14 mouse cellular contexts compared by ENCODE assay signal in the genomic region with DNA sequence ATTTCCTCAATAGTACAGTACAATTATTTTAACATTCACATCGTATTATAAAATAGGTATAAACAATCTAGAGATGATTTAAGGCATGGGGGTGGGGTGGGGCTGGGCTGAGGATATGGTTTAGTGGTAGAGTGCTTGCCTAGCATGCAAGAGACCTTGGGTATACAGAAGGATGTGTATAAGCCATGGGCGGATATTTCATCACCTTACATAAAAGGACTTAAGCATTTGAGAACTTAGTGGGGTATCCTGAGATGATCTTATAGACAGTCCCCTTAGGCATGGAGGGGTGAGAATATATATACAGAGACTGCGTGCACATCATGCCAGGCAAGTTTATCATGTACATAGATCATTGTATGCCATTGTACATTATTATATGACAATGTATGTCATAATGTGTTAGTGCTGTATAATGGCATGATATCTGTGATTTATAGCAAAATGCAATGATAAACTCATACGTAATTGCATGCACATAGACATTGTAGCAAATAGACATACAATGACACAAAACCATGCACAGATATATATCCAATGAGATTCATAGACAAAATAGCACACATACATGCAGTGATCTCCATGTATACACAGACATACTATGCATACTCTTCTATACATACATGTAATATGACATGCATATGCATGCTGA. TPM values are rescaled to one million over a fixed set of nuclear protein-coding genes. Genes with fewer than 3 reads are reported as not detected.
DNase-seq lines count a peak whose midpoint lies in the region; ATAC-seq and TF ChIP-seq lines count a peak whose summit lies in the region.
"Had no signal": no experiment of that assay in that cellular context is flagged by ENCODE, and none has a peak within 500 bp of the region (broad histone marks: within the 10 kb centered on the region; RNA-seq: fewer than 3 reads in every experiment).

No protein-coding gene starts in this region.

- no peak for TF ChIP-seq CTCF in C2C12 (IDR thresholded peaks at IDR 0.05; ENCODE audit: control insufficient read depth, insufficient read depth, insufficient read length)
- no peak for TF ChIP-seq CTCF in midbrain, postnatal 0 days (IDR thresholded peaks at IDR 0.05)

- H3K27me3 ChIP-seq in hindbrain, embryonic 15.5 days = no peaks in the 10 kb centered on the region
- H3K27me3 ChIP-seq in hindbrain, embryonic 16.5 days (replicated peaks; ENCODE audit: control insufficient read depth, insufficient read depth, low read length) = no peaks in the 10 kb centered on the region
- H3K27me3 ChIP-seq in C2C12 (ENCODE audit: control insufficient read depth, insufficient read depth, insufficient read length) = peaks cover 40% of the 10 kb centered on the region
- no peaks in the 10 kb centered on the region for H3K27me3 ChIP-seq in midbrain, postnatal 0 days (ENCODE audit: insufficient read depth, low read length)
- no peaks in the 10 kb centered on the region for H3K27me3 ChIP-seq in forebrain, embryonic 16.5 days (replicated peaks; ENCODE audit: control insufficient read depth, insufficient read depth, low read length)

- DNase-seq in midbrain, postnatal 0 days (ENCODE audit: low spot score) = no peak
- no peak for DNase-seq in gastrocnemius, adult 18-20 months (ENCODE audit: low spot score)
- DNase-seq in layer of hippocampus, postnatal 14 days (ENCODE audit: low spot score in 2 of 2) = no peak
- DNase-seq: kidney, postnatal 10 days had no signal

- H3K27ac ChIP-seq in hindbrain, embryonic 15.5 days (replicated peaks) = peak overlapping the region; percentile 91; the same call in 1 of the 2 replicates
- no peak overlapping the region for H3K27ac ChIP-seq in hindbrain, embryonic 16.5 days (ENCODE audit: low read depth, low read length)
- peak overlapping the region; percentile 90; the same call in 1 of the 2 replicates for H3K27ac ChIP-seq in midbrain, postnatal 0 days (ENCODE audit: low read depth, low read length)
- H3K27ac ChIP-seq in forebrain, embryonic 16.5 days (ENCODE audit: low read length) = no peak overlapping the region
- H3K27ac ChIP-seq: embryonic facial prominence, embryonic 15.5 days; heart, embryonic 13.5 days; lung, embryonic 15.5 days; stomach, embryonic 15.5 days had no signal

- no peaks in the 10 kb centered on the region for H3K9me3 ChIP-seq in hindbrain, embryonic 15.5 days
- H3K9me3 ChIP-seq in hindbrain, embryonic 16.5 days (ENCODE audit: control insufficient read depth, low read length) = no peaks in the 10 kb centered on the region
- no peaks in the 10 kb centered on the region for H3K9me3 ChIP-seq in midbrain, postnatal 0 days (ENCODE audit: low read length)
- no peaks in the 10 kb centered on the region for H3K9me3 ChIP-seq in forebrain, embryonic 16.5 days (ENCODE audit: control insufficient read depth, low read length)
- H3K9me3 ChIP-seq: embryonic facial prominence, embryonic 15.5 days; heart, embryonic 13.5 days; lung, embryonic 15.5 days; stomach, embryonic 15.5 days had no signal

- no peak overlapping the region for H3ac ChIP-seq in C2C12 (ENCODE audit: control insufficient read depth, insufficient read length, low read depth)

- no peak overlapping the region for H3K9ac ChIP-seq in hindbrain, embryonic 15.5 days
- no peak overlapping the region for H3K9ac ChIP-seq in hindbrain, embryonic 16.5 days (ENCODE audit: low read depth, low read length)
- H3K9ac ChIP-seq in midbrain, postnatal 0 days (replicated peaks; ENCODE audit: low read length, poor library complexity, severe bottlenecking) = no peak overlapping the region
- no peak overlapping the region for H3K9ac ChIP-seq in forebrain, embryonic 16.5 days (replicated peaks; ENCODE audit: low read depth, low read length)
- H3K9ac ChIP-seq: embryonic facial prominence, embryonic 15.5 days; heart, embryonic 13.5 days; lung, embryonic 15.5 days; stomach, embryonic 15.5 days had no signal

- peaks cover 15% of the 10 kb centered on the region for H3K79me3 ChIP-seq in C2C12 (ENCODE audit: low read depth)

- no peak overlapping the region for H3K4me3 ChIP-seq in hindbrain, embryonic 15.5 days
- no peak overlapping the region for H3K4me3 ChIP-seq in hindbrain, embryonic 16.5 days (ENCODE audit: low read length)
- no peak overlapping the region for H3K4me3 ChIP-seq in C2C12 (ENCODE audit: insufficient read depth, poor library complexity, severe bottlenecking)
- H3K4me3 ChIP-seq in midbrain, postnatal 0 days (ENCODE audit: low read depth, low read length) = no peak overlapping the region
- H3K4me3 ChIP-seq in forebrain, embryonic 16.5 days (replicated peaks; ENCODE audit: low read length) = no peak overlapping the region
- H3K4me3 ChIP-seq: embryonic facial prominence, embryonic 15.5 days; heart, embryonic 13.5 days; lung, embryonic 15.5 days; stomach, embryonic 15.5 days had no signal

- H3K79me2 ChIP-seq in C2C12 (ENCODE audit: control insufficient read depth, insufficient read depth) = peaks cover 21% of the 10 kb centered on the region

- no peaks in the 10 kb centered on the region for H3K36me3 ChIP-seq in hindbrain, embryonic 15.5 days
- no peaks in the 10 kb centered on the region for H3K36me3 ChIP-seq in hindbrain, embryonic 16.5 days (ENCODE audit: control insufficient read depth, insufficient read depth, low read length)
- peaks cover 9% of the 10 kb centered on the region for H3K36me3 ChIP-seq in C2C12 (ENCODE audit: control insufficient read depth, insufficient read depth)
- H3K36me3 ChIP-seq in midbrain, postnatal 0 days (ENCODE audit: insufficient read depth, low read length) = no peaks in the 10 kb centered on the region
- H3K36me3 ChIP-seq in forebrain, embryonic 16.5 days (ENCODE audit: control insufficient read depth, insufficient read depth) = no peaks in the 10 kb centered on the region
- H3K36me3 ChIP-seq: embryonic facial prominence, embryonic 15.5 days; heart, embryonic 13.5 days; lung, embryonic 15.5 days; stomach, embryonic 15.5 days had no signal

- WGBS in hindbrain, embryonic 15.5 days = 80% methylated on average over 4 of the region's 4 CpGs
- 82% methylated on average over 4 of the region's 4 CpGs for WGBS in hindbrain, embryonic 16.5 days
- WGBS in midbrain, postnatal 0 days = 79% methylated on average over 4 of the region's 4 CpGs
- WGBS in forebrain, embryonic 16.5 days = 72% methylated on average over 4 of the region's 4 CpGs

- H3K4me2 ChIP-seq in hindbrain, embryonic 15.5 days = 0 out of 2 replicates have a peak overlapping the region, but pooled peaks have one; percentile 96
- no peak overlapping the region for H3K4me2 ChIP-seq in hindbrain, embryonic 16.5 days (ENCODE audit: low read length)
- peak overlapping the region; percentile 95; the same call in 1 of the 2 replicates for H3K4me2 ChIP-seq in midbrain, postnatal 0 days (ENCODE audit: low read depth, low read length, poor library complexity, severe bottlenecking)
- no peak overlapping the region for H3K4me2 ChIP-seq in forebrain, embryonic 16.5 days (ENCODE audit: low read length)
- H3K4me2 ChIP-seq: embryonic facial prominence, embryonic 15.5 days; heart, embryonic 13.5 days; lung, embryonic 15.5 days; stomach, embryonic 15.5 days had no signal

- H3K4me1 ChIP-seq in hindbrain, embryonic 15.5 days (replicated peaks) = peaks cover 36% of the 10 kb centered on the region
- peaks cover 17% of the 10 kb centered on the region for H3K4me1 ChIP-seq in hindbrain, embryonic 16.5 days (ENCODE audit: control insufficient read depth, insufficient read depth, low read depth, low read length)
- H3K4me1 ChIP-seq in midbrain, postnatal 0 days (ENCODE audit: insufficient read depth, low read length) = no peaks in the 10 kb centered on the region; the same call in 1 of the 2 replicates
- peaks cover 39% of the 10 kb centered on the region for H3K4me1 ChIP-seq in forebrain, embryonic 16.5 days (replicated peaks; ENCODE audit: control insufficient read depth, insufficient read depth, low read length)

- ATAC-seq in hindbrain, embryonic 15.5 days (ENCODE audit: low FRiP score, low read depth) = no peak
- ATAC-seq in hindbrain, embryonic 16.5 days = no peak
- ATAC-seq in inflammation-experienced regulatory T-cells, adult 6 months = peak; percentile 19
- ATAC-seq in midbrain, postnatal 0 days (ENCODE audit: low FRiP score) = no peak
- ATAC-seq in forebrain, embryonic 16.5 days = no peak

RNA-seq across cellular contexts. Expression of gene Tspoap1, which starts 1.3 kb away (rescaled TPM):
- polyA plus RNA-seq in hindbrain, embryonic 15.5 days (2015; fragmentation: Nextera tagmentation; extraction: Ambion mirVana) = 43.6 and 50.4 TPM in 2 replicates
- polyA plus RNA-seq in hindbrain, embryonic 16.5 days (2015; fragmentation: Nextera tagmentation; extraction: Ambion mirVana) = 38.4 and 46.1 TPM in 2 replicates
- polyA plus RNA-seq in C2C12 (2012; fragmentation: generic; extraction: Trizol) = not detected
- 1 to 10 TPM; 1.7 to 3.8 (median 3.4) TPM for polyA plus RNA-seq in inflammation-experienced regulatory T-cells, adult 6 months (2017; shearing (Covaris generic))
- 206 and 215 TPM in 2 replicates for total RNA-seq in midbrain, postnatal 0 days (2014; rRNA removed)
- 47.3 and 57.8 TPM in 2 replicates for polyA plus RNA-seq in midbrain, postnatal 0 days (2015; fragmentation: Nextera tagmentation; extraction: Ambion mirVana)
- 26.4 and 47.4 TPM in 2 replicates for polyA plus RNA-seq in forebrain, embryonic 16.5 days (2015; fragmentation: Nextera tagmentation; extraction: Ambion mirVana)
- not detected for total RNA-seq in gastrocnemius, adult 18-20 months (2021)
- total RNA-seq in layer of hippocampus, postnatal 14 days (2021) = 100 to 1,000 TPM; 144 to 163 TPM

RNA-seq across cellular contexts. Expression of gene Supt4a, which starts 21.7 kb away (rescaled TPM):
- 130 and 137 TPM in 2 replicates for polyA plus RNA-seq in hindbrain, embryonic 15.5 days (2015; fragmentation: Nextera tagmentation; extraction: Ambion mirVana)
- polyA plus RNA-seq in hindbrain, embryonic 16.5 days (2015; fragmentation: Nextera tagmentation; extraction: Ambion mirVana) = 121 and 130 TPM in 2 replicates
- polyA plus RNA-seq in C2C12 (2012; fragmentation: generic; extraction: Trizol) = 214 TPM
- 100 to 1,000 TPM; 357 to 377 (median 371) TPM for polyA plus RNA-seq in inflammation-experienced regulatory T-cells, adult 6 months (2017; shearing (Covaris generic))
- total RNA-seq in midbrain, postnatal 0 days (2014; rRNA removed) = 47.8 and 55.4 TPM in 2 replicates
- 122 and 128 TPM in 2 replicates for polyA plus RNA-seq in midbrain, postnatal 0 days (2015; fragmentation: Nextera tagmentation; extraction: Ambion mirVana)
- polyA plus RNA-seq in forebrain, embryonic 16.5 days (2015; fragmentation: Nextera tagmentation; extraction: Ambion mirVana) = 133 and 147 TPM in 2 replicates
- total RNA-seq in gastrocnemius, adult 18-20 months (2021) = 10 to 100 TPM; 33.5 to 36.3 TPM
- 10 to 100 TPM; 60.6 to 63.4 TPM for total RNA-seq in layer of hippocampus, postnatal 14 days (2021)

RNA-seq across cellular contexts. Expression of gene Mpo, which starts 34.3 kb away (rescaled TPM):
- polyA plus RNA-seq in hindbrain, embryonic 15.5 days (2015; fragmentation: Nextera tagmentation; extraction: Ambion mirVana) = 0.21 TPM in 2 replicates
- polyA plus RNA-seq in hindbrain, embryonic 16.5 days (2015; fragmentation: Nextera tagmentation; extraction: Ambion mirVana) = 0.10 and 0.45 TPM in 2 replicates
- not detected for polyA plus RNA-seq in C2C12 (2012; fragmentation: generic; extraction: Trizol)
- polyA plus RNA-seq in inflammation-experienced regulatory T-cells, adult 6 months (2017; shearing (Covaris generic)) = not detected
- total RNA-seq in midbrain, postnatal 0 days (2014; rRNA removed) = 0.19 TPM in 1 of 2 replicates, not detected in the other
- 0.20 TPM in 1 of 2 replicates, not detected in the other for polyA plus RNA-seq in midbrain, postnatal 0 days (2015; fragmentation: Nextera tagmentation; extraction: Ambion mirVana)
- polyA plus RNA-seq in forebrain, embryonic 16.5 days (2015; fragmentation: Nextera tagmentation; extraction: Ambion mirVana) = 0.29 and 0.80 TPM in 2 replicates
- not detected for total RNA-seq in gastrocnemius, adult 18-20 months (2021)
- total RNA-seq in layer of hippocampus, postnatal 14 days (2021) = under 1 TPM; 0.14 to 0.52 TPM
- total RNA-seq: left cerebral cortex, postnatal 25 days had no signal

Comparison
In these comparisons a context has a peak if more than half of its experiments do, and no peak if none do; other contexts are left out.
1. H3K27ac ChIP-seq: peak in hindbrain, embryonic 15.5 days (single experiment) and midbrain, postnatal 0 days (single experiment); none in hindbrain, embryonic 16.5 days (single experiment) and forebrain, embryonic 16.5 days (single experiment).
2. H3K4me2 ChIP-seq: peak in hindbrain, embryonic 15.5 days (single experiment) and midbrain, postnatal 0 days (single experiment); none in hindbrain, embryonic 16.5 days (single experiment) and forebrain, embryonic 16.5 days (single experiment).